Mouse (Mus musculus) liver, embryonic 14.5 days (tissue): ENCODE measurements around the gene Npas4.
A peak's percentile ranks its signal among the peaks of the same experiment; 100 is the strongest.

ENCODE experiments used
- CTCF ChIP-seq: IDR thresholded peaks from 2 replicates; pipeline ENCODE4 v1.5.1; 2016; ENCODE audit warnings: antibody characterized with exemption, low read depth, control low read depth
- EP300 ChIP-seq: IDR thresholded peaks from 2 replicates; pipeline ENCODE4 v1.6.1; 2016; ENCODE audit warnings: antibody characterized with exemption, low read depth

DNA sequence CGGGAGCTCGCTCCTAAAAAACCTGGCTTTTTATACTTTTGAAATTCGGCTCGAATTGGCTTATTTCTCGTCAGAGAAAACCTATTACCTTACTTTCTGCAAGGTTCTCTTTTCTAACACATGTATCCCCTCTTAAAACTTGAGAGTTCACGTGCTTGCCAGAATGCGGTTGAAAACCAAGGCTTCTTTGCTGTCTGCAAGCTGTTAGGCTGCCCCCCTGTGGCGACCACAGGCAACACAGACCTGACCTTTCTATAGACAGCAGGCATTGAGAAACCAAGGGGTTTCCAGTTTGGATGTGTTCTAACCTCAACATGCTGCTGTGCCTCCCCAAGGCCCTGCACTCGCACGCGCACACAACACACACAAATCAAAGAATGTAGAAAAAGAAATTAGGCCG lies 26.7 kb upstream of the Npas4 start:
- TF ChIP-seq CTCF (peak; percentile 88), EP300 (no peak)
